Mouse (Mus musculus): ENCODE results near the gene Gm4450. TPM values are rescaled to one million over a fixed set of nuclear protein-coding genes. Genes with fewer than 3 reads are reported as not detected.
A peak's percentile ranks its signal among the peaks of the same experiment; 100 is the strongest.

Gm4450 gene
- polyA plus RNA-seq, 1 experiment from 2014 or later: not detected

DNA sequence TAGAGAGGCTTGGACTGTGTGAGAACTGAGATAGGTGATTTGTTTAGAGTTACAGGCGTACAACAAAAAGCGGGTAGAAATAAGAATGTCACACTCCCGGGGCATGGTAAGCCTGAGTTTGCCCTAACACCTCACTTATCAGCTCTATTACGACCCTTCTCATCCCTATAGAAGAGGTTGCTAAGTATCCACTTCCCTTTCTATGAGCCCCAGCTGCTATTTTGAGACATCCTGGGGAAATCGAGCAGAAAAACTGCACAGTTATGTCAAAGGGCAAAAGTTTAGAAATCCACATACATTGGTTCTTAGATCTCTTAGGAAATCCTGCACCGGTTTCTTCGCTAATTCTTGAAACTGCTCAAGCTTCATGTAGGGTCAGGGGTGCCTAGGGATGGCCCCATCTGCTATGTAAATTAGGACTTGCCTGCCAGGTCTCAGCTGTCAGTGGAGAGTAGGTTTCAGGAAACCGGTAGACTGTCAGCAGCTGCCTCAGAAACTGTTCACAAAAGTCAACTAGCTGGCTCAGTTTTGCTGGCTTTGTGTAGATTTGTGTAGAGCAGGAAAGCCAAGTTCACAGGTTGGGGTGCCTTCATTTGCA is 27.9 kb downstream of the Gm4450 start:
- Histone ChIP-seq H3K4me3 (no peak overlapping the region), H3K9me3 (replicated peaks) (no peaks in the 10 kb centered on the region), H3K4me1 (peaks cover 29% of the 10 kb centered on the region), H3K36me3 (peaks cover 6% of the 10 kb centered on the region), H3K27ac (replicated peaks) (no peak overlapping the region), H3K27me3 (ENCODE audit: low read depth, poor library complexity, severe bottlenecking) (peaks cover 57% of the 10 kb centered on the region)
- WGBS: 20% methylated on average over 8 of the region's 8 CpGs
- DNase-seq (ENCODE audit: low spot score): no peak

DNA sequence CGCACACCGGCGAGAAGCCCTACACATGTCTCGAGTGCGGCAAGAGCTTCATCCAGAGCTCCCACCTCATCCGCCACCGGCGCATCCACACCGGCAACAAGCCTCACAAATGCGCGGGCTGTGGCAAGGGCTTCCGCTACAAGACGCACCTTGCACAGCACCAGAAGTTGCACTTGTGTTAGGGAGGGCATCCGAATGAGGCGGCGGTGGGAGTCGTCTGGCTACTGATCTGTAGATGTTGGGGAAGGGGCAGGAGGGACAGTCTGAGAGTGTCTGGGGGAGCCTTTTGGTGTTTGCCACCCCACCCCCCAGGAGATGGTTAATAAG is 28.5 kb downstream of the Gm4450 start:
- peaks cover 29% of the 10 kb centered on the region for H3K4me1 ChIP-seq
- H3K27me3 ChIP-seq (ENCODE audit: low read depth, poor library complexity, severe bottlenecking): peaks cover 57% of the 10 kb centered on the region
- peaks cover 6% of the 10 kb centered on the region for H3K36me3 ChIP-seq
- peak overlapping the region; percentile 71 for H3K4me3 ChIP-seq
- DNase-seq (ENCODE audit: low spot score): no peak
- H3K9me3 ChIP-seq (replicated peaks): no peaks in the 10 kb centered on the region
- H3K27ac ChIP-seq (replicated peaks): peak overlapping the region; percentile 69; the same call in 1 of the 2 replicates
- 4% methylated on average over 17 of the region's 17 CpGs for WGBS

DNA sequence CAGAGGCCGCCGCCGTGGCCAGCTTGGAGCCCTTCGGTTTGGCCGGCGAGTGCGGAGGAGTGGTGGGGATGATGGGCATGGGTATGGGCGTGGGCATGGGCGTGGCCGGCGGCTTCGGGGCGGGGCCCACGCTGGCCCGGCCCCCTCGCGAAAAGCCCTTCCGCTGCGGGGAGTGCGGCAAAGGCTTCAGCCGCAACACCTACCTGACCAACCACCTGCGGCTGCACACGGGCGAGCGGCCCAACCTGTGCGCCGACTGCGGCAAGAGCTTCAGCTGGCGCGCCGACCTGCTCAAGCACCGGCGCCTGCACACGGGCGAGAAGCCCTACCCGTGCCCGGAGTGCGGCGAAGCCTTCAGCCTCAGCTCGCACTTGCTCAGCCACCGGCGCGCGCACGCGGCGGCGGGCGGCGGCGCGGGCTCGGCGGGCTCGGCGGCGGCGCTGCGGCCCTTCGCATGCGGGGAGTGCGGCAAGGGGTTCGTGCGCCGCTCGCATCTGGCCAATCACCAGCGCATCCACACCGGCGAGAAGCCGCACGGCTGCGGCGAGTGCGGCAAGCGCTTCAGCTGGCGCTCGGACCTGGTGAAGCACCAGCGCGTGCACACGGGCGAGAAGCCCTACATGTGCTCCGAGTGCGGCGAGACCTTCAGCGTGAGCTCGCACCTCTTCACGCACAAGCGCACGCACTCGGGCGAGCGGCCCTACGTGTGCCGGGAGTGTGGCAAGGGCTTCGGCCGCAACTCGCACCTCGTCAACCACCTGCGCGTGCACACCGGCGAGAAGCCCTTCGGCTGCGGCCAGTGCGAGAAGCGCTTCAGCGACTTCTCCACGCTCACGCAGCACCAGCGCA is 29.1 kb downstream of the Gm4450 start:
- under 1% methylated on average over 109 of the region's 110 CpGs for WGBS
- Histone ChIP-seq H3K9me3 (replicated peaks) (no peaks in the 10 kb centered on the region), H3K4me3 (peak overlapping the region; percentile 71), H3K36me3 (peaks cover 6% of the 10 kb centered on the region), H3K27me3 (ENCODE audit: low read depth, poor library complexity, severe bottlenecking) (peaks cover 57% of the 10 kb centered on the region), H3K4me1 (peaks cover 29% of the 10 kb centered on the region), H3K27ac (replicated peaks) (peak overlapping the region; percentile 69; the same call in 1 of the 2 replicates)
- peak; percentile 87 for DNase-seq (ENCODE audit: low spot score)

DNA sequence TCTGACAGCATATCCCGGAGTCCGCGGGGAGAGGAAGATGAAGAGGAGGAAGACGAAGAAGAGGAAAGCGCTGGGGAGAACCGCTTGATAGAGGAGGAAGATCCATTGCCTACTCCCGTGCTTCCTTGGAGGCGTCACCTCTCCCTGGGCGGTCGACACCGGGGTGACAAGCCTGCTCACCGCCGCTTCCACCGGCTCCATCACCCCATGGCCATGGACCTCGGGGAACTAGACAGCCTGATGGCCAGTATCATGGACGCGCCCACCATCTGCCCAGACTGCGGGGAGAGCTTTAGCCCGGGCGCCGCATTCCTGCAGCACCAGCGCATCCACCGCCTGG is 29.7 kb downstream of the Gm4450 start:
- H3K4me3 ChIP-seq: peak overlapping the region; percentile 71
- H3K27me3 ChIP-seq (ENCODE audit: low read depth, poor library complexity, severe bottlenecking): peaks cover 57% of the 10 kb centered on the region
- peaks cover 29% of the 10 kb centered on the region for H3K4me1 ChIP-seq
- WGBS: 0% methylated on average over 23 of the region's 23 CpGs
- DNase-seq (ENCODE audit: low spot score): no peak
- H3K36me3 ChIP-seq: peaks cover 8% of the 10 kb centered on the region
- H3K27ac ChIP-seq (replicated peaks): no peak overlapping the region
- no peaks in the 10 kb centered on the region for H3K9me3 ChIP-seq (replicated peaks)

DNA sequence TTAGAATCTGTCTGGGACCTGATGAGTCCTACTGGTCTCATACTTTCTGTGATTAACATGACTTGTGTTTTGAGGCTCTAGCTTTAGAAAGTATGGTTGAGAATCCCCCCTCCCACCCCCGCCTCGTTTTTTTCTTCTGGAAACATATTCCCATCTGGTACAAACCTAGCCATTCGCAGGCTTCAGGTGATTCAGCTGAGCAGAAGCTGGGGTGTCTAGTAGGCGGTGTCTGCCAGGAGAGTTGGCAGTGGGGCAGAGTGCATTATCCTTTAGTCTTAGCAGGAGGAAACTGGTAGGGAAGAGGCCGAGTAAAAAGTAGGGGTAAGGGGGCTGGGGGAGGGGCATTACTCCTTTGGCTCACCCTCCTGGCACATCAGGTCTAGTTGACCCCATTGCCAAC is 30.2 kb downstream of the Gm4450 start:
- peak overlapping the region; percentile 71 for H3K4me3 ChIP-seq
- DNase-seq (ENCODE audit: low spot score): no peak
- peaks cover 8% of the 10 kb centered on the region for H3K36me3 ChIP-seq
- H3K27ac ChIP-seq (replicated peaks): no peak overlapping the region
- H3K27me3 ChIP-seq (ENCODE audit: low read depth, poor library complexity, severe bottlenecking): peaks cover 57% of the 10 kb centered on the region
- H3K4me1 ChIP-seq: peaks cover 29% of the 10 kb centered on the region
- no peaks in the 10 kb centered on the region for H3K9me3 ChIP-seq (replicated peaks)
- whole genome bisulfite sequencing: 39% methylated on average over 5 of the region's 5 CpGs

DNA sequence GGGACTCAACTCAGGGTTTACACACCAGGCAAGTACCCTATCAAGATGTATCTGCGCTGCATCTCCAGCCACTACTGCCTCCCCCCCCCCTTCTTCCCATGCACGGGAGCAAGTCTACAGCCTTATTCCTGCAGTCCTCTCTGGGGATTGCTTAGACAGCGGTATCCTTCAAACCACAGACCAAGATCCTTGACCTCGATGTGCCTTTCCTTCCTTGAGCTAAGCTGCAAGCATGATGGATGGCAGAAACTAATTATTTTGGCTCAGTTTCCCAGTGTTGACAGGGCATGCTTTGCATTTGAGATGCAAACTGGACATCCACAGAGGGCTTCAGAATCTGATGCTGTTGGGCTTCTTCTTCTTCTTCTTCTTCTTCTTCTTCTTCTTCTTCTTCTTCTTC is 34.0 kb downstream of the Gm4450 start:
- WGBS: 91% methylated on average over 4 of the region's 4 CpGs
- peaks cover 11% of the 10 kb centered on the region for H3K4me1 ChIP-seq
- no peak overlapping the region for H3K4me3 ChIP-seq
- no peak overlapping the region for H3K27ac ChIP-seq (replicated peaks)
- H3K36me3 ChIP-seq: peaks cover 8% of the 10 kb centered on the region
- no peak for DNase-seq (ENCODE audit: low spot score)
- no peaks in the 10 kb centered on the region for H3K9me3 ChIP-seq (replicated peaks)
- peaks cover 27% of the 10 kb centered on the region for H3K27me3 ChIP-seq (ENCODE audit: low read depth, poor library complexity, severe bottlenecking)

DNA sequence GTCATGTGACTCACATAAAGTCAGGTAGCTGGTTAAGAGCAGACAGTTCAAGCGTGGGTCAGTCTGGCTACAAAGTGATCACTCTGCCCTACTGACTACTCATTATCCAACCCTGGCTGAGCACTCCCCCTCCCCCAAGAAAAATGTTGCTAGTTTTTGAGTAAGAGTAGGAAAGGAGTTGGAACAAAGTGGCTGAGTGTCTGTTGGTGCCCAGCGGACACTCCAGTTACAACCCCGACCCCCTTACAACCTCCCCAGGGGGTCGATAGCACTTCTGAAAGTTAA is 37.2 kb downstream of the Gm4450 start:
- no peak for DNase-seq (ENCODE audit: low spot score)
- H3K36me3 ChIP-seq: 0 out of 2 replicates have a peak, but pooled peaks cover 5% of the 10 kb centered on the region
- H3K27me3 ChIP-seq (ENCODE audit: low read depth, poor library complexity, severe bottlenecking): no peaks in the 10 kb centered on the region
- no peak overlapping the region for H3K4me3 ChIP-seq
- no peak overlapping the region for H3K27ac ChIP-seq (replicated peaks)
- no peaks in the 10 kb centered on the region for H3K9me3 ChIP-seq (replicated peaks)
- no peaks in the 10 kb centered on the region for H3K4me1 ChIP-seq
- WGBS: 51% methylated on average over 4 of the region's 4 CpGs

DNA sequence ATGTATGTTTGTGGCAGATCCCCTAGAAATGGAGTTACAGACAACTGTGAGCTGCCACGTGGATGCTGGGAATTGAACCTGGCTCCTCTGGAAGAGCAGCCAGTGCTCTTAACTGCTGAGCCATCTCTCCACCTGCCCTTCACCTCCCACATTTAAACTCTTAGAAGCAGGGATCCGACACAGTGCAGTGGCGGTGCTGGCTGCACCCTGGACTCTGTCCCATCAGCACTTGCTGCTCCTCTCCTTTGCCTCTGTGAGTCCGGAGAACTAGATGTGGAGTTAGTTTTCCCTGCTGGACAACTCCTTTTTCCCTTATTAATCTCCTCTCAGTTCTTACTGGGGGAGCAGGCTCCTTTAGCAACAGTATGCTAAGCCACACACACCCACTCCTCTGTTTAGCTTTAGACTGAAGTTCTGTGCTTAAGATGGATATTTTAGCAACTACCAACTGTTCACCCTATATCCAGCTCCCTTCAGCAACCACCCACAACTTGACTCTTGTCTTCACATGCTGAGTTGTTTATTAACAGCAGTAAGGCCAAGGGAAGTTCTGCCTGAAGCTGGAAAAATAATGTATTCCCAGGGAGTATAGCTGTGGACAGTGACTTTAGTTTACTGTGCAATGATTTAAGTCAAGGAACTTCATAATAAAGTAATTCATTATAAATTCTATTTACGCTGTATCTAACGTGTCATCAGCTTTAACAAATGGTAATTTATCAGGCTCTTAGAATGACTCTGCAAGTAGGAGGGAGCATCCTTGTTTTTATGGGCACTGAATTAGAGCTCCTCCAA is 37.7 kb downstream of the Gm4450 start:
- Histone ChIP-seq H3K27ac (replicated peaks) (no peak overlapping the region), H3K4me3 (no peak overlapping the region), H3K36me3 (0 out of 2 replicates have a peak, but pooled peaks cover 5% of the 10 kb centered on the region), H3K27me3 (ENCODE audit: low read depth, poor library complexity, severe bottlenecking) (no peaks in the 10 kb centered on the region), H3K4me1 (no peaks in the 10 kb centered on the region), H3K9me3 (replicated peaks) (no peaks in the 10 kb centered on the region)
- 79% methylated on average over 6 of the region's 6 CpGs for WGBS
- DNase-seq (ENCODE audit: low spot score): no peak

DNA sequence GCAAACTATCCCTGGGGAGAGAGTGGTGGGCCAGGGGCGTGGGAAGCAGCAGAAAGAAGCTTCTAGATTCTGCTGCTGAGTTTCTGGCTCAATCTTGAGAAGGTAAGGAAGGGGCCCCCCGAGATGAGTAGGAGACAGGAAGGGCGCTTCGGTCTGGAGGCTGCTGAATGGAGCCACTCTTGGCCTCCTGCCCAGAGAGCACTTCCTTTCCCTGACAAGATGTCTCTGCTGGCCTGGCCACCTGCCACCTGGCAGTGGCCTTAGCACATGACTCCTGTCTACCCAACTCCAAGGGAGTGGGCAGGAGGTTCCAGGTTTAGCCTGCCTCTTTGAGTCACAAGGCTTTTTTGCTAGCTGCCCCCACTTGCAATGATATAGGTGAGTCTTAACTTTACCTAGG is 39.6 kb downstream of the Gm4450 start:
- Histone ChIP-seq H3K36me3 (0 out of 2 replicates have a peak, but pooled peaks cover 3% of the 10 kb centered on the region), H3K27me3 (ENCODE audit: low read depth, poor library complexity, severe bottlenecking) (no peaks in the 10 kb centered on the region), H3K4me1 (no peaks in the 10 kb centered on the region), H3K27ac (replicated peaks) (no peak overlapping the region), H3K4me3 (no peak overlapping the region), H3K9me3 (replicated peaks) (no peaks in the 10 kb centered on the region)
- WGBS: 87% methylated on average over 4 of the region's 4 CpGs
- DNase-seq (ENCODE audit: low spot score): no peak

DNA sequence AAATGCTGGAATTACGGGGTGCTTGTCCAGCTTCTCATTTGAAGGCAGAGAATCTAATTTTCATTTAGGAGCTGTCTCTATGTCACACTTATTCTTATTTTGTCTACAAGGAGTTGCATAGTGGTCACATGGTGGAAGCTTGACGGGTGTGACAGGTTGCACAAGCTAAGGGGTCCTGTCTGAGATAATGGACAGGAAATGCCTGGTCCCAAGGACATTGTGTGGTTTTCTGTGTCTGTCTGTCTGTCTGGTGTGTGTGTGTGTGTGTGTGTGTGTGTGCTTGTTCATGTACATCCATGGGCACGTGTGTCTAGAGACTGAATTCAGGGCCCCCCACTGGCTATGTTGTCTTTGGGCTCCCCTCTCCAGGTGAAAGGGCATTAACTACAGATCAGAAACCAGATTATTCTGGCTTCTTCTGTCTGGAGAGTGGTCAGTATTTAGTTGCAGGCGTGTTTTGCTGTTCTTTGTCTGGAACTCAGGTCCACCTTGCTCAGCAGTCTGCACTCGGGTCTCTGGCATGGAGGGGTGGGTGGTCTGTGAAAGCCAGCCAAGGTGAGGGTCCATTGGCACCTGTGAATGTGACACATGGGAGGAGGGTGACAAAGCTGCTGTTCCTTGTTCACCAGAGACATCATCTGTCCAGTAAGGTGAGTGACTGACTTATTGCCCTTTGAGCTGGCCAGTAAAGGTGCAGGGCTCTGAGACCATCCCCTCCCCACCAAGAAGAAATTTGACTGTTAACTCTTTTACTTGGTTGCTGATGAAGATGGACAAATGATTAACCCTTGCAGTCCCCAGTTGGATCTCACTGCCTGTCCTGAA is 40.3 kb downstream of the Gm4450 start:
- Histone ChIP-seq H3K27me3 (ENCODE audit: low read depth, poor library complexity, severe bottlenecking) (no peaks in the 10 kb centered on the region), H3K36me3 (0 out of 2 replicates have a peak, but pooled peaks cover 3% of the 10 kb centered on the region), H3K9me3 (replicated peaks) (no peaks in the 10 kb centered on the region), H3K4me3 (no peak overlapping the region), H3K4me1 (no peaks in the 10 kb centered on the region), H3K27ac (replicated peaks) (no peak overlapping the region)
- 81% methylated on average over 5 of the region's 5 CpGs for WGBS
- no peak for DNase-seq (ENCODE audit: low spot score)

DNA sequence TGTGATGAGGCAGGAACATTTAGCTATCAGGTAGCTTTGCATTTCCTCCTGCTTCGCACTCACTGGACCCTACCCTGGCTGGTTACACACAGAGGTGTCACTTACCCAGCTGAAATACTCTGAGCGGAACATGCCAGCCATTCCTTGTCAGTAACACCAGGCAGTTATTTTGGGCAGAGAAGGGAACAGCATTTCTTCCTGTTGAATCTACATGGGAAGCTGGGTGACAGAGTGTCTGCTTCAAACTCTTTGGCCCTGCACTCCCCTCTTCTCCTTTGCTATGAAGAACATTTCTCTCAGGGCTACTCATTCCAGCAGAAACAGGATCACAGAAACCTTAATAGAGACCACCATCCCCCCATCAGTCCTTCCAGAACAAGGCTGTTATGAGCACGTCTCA is 42.6 kb downstream of the Gm4450 start:
- Histone ChIP-seq H3K4me3 (no peak overlapping the region), H3K27ac (replicated peaks) (no peak overlapping the region), H3K9me3 (replicated peaks) (no peaks in the 10 kb centered on the region), H3K4me1 (no peaks in the 10 kb centered on the region), H3K27me3 (ENCODE audit: low read depth, poor library complexity, severe bottlenecking) (no peaks in the 10 kb centered on the region), H3K36me3 (0 out of 2 replicates have a peak, but pooled peaks cover 3% of the 10 kb centered on the region)
- WGBS: 88% methylated on average over 3 of the region's 3 CpGs
- DNase-seq (ENCODE audit: low spot score): no peak

DNA sequence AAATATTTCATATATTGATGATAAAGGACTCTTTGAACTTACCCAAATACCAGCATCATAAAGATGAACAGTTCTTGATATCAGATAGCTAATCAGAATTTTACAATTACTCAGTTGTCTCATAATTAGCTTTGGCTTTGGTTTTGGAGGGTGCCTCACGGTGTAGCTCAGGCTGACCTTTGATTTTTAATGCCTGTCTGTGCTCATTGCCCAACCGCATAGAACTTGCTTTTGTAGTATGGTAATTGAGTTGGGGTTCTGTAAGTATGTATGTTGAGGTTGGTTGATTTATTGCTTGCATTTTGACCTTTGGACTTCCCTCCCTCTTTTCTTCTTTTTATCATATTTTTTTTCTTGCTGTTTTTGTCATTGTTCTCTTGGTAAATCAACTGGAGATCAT is 43.2 kb downstream of the Gm4450 start:
- H3K4me1 ChIP-seq: no peaks in the 10 kb centered on the region
- H3K36me3 ChIP-seq: 0 out of 2 replicates have a peak, but pooled peaks cover 3% of the 10 kb centered on the region
- H3K9me3 ChIP-seq (replicated peaks): no peaks in the 10 kb centered on the region
- no peaks in the 10 kb centered on the region for H3K27me3 ChIP-seq (ENCODE audit: low read depth, poor library complexity, severe bottlenecking)
- H3K4me3 ChIP-seq: no peak overlapping the region
- WGBS: 90% methylated on average over 2 of the region's 2 CpGs
- DNase-seq (ENCODE audit: low spot score): no peak
- H3K27ac ChIP-seq (replicated peaks): no peak overlapping the region

All from midbrain, embryonic 10.5 days (tissue).